Mouse (Mus musculus) testis, adult 2 months (tissue): ENCODE measurements around the gene Ramp1.

Experiments
- CTCF ChIP-seq: fragments of 200-500 bp; IDR thresholded peaks from 2 replicates; pipeline ENCODE4 v1.5.1; 2012; ENCODE audit warnings: low read depth, mild to moderate bottlenecking, inconsistent platforms, low read length, moderate library complexity; ENCODE audit not compliant: control insufficient read depth, insufficient read depth, insufficient replicate concordance
- POLR2A ChIP-seq: fragments of 200-500 bp; IDR thresholded peaks from 2 replicates; pipeline ENCODE4 v1.6.1; 2012; ENCODE audit warnings: low read depth, mild to moderate bottlenecking, inconsistent platforms, low read length, moderate library complexity; ENCODE audit not compliant: control insufficient read depth

- TF ChIP-seq POLR2A = no peak; the same call in 1 of the 2 replicates
- TF ChIP-seq CTCF = no peak
Observed at GRCm38 (mm10) chr1:91250415-91251147, 71.0 kb downstream of the Ramp1 start.
